Mouse (Mus musculus) c-Kit-positive CD71-positive TER-119-positive erythroid progenitor cells, embryonic 14.5 days (primary cell): ENCODE results near the gene P2rx6.

Experiments
- DNase-seq: peaks from one replicate; pipeline ENCODE4 v3.0.0-alpha.2; 2013; ENCODE audit warnings: low spot score

P2rx6 gene

GRCm38 (mm10) chr16:17561751-17562208 is at the start of gene P2rx6:
Gene P2rx6, plus strand, starts transcription at chr16:17561885.
- DNase-seq, result no peak

GRCm38 (mm10) chr16:17518910-17519309 is 42.8 kb upstream of the P2rx6 start:
- no peak for DNase-seq

- no peak for DNase-seq
Observed at GRCm38 (mm10) chr16:17524156-17524555, 37.5 kb upstream of the P2rx6 start.

GRCm38 (mm10) chr16:17525524-17525923 is 36.2 kb upstream of the P2rx6 start:
- no peak for DNase-seq

GRCm38 (mm10) chr16:17526223-17526622 is 35.5 kb upstream of the P2rx6 start:
- DNase-seq, result no peak

GRCm38 (mm10) chr16:17527606-17528005 is 34.1 kb upstream of the P2rx6 start:
- DNase-seq, result no peak

GRCm38 (mm10) chr16:17528276-17528675 is 33.4 kb upstream of the P2rx6 start:
- no peak for DNase-seq

- no peak for DNase-seq
Observed at GRCm38 (mm10) chr16:17529981-17530586, 31.6 kb upstream of the P2rx6 start.

GRCm38 (mm10) chr16:17530640-17531288 is 30.9 kb upstream of the P2rx6 start, which contains the start of gene Thap7:
Gene Thap7, minus strand, starts transcription at chr16:17531136.
- DNase-seq, result peak; percentile 96

GRCm38 (mm10) chr16:17532271-17532670 is 29.4 kb upstream of the P2rx6 start:
- DNase-seq, result no peak

GRCm38 (mm10) chr16:17532676-17533329 is 28.9 kb upstream of the P2rx6 start:
- DNase-seq, result no peak

GRCm38 (mm10) chr16:17536584-17536983 is 25.1 kb upstream of the P2rx6 start:
- DNase-seq, result no peak

GRCm38 (mm10) chr16:17542632-17543031 is 19.1 kb upstream of the P2rx6 start:
- no peak for DNase-seq

- DNase-seq, result no peak
Observed at GRCm38 (mm10) chr16:17552837-17553236, 8.8 kb upstream of the P2rx6 start.

GRCm38 (mm10) chr16:17553910-17554685 is 7.6 kb upstream of the P2rx6 start:
- peak; percentile 72 for DNase-seq

- DNase-seq, result peak; percentile 65
Observed at GRCm38 (mm10) chr16:17554702-17555101, 7.0 kb upstream of the P2rx6 start.

GRCm38 (mm10) chr16:17556180-17556579 is 5.5 kb upstream of the P2rx6 start:
- no peak for DNase-seq

- no peak for DNase-seq
Observed at GRCm38 (mm10) chr16:17556907-17557306, 4.8 kb upstream of the P2rx6 start.

- DNase-seq, result peak; percentile 69
Observed at GRCm38 (mm10) chr16:17557947-17558480, 3.7 kb upstream of the P2rx6 start.

- DNase-seq, result no peak
Observed at GRCm38 (mm10) chr16:17558811-17559210, 2.9 kb upstream of the P2rx6 start.

- no peak for DNase-seq
Observed at GRCm38 (mm10) chr16:17559396-17560027, 2.2 kb upstream of the P2rx6 start.
